Mouse (Mus musculus): ENCODE measurements around the gene Tanc2.

- TF ChIP-seq POLR2A (IDR thresholded peaks at IDR 0.05; ENCODE audit: borderline replicate concordance, extremely low read depth, low read depth, low read length) (no peak), CTCF (IDR thresholded peaks at IDR 0.05; ENCODE audit: insufficient read depth, low read length) (no peak)
These were observed 7.8 kb upstream of the Tanc2 start for GRCm38 (mm10) chr11:105582020-105582419.

All from lung, adult 2 months (tissue).